Mouse (Mus musculus): ENCODE data around the gene Phyhd1. TPM values are rescaled to one million over a fixed set of nuclear protein-coding genes. Genes with fewer than 3 reads are reported as not detected.

Gene Phyhd1
- polyA plus RNA-seq, 1 experiment = 1.8 TPM

DNA sequence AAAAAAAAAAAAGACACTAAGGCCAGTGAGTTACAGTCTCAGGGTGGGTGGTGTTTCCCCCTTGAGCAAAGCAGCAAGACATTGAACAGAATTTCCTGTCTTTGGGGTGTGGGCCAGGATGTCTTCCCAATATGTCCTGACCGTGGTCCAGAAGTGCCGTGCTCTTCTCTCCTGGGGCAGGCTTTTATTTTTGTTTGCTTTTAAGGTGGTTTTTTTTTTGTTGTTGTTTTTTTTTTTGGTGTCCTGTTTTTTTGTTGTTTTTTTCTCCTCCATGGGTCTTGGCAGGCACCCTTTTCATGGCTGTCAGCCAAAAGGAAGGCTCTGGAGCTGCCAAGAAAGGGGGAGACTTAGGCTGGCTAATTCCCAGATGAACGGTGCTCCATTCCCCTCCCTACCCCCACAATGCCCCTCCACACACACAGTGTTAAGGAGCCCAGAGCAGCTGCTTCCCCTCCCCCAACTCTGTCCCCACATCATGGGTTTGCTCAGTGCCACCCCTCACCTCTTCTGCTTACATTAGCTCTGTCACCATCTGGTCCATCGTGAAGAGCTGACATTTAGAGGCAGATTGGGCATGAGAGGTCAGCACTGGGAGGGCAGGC, 3.1 kb upstream of the Phyhd1 start:
- no peak overlapping the region for H3K4me3 ChIP-seq (ENCODE audit: control insufficient read depth, low read depth, low read length)
- no peak overlapping the region for H3K27ac ChIP-seq (ENCODE audit: control insufficient read depth, insufficient read depth, low read depth, low read length)
- peaks cover 3% of the 10 kb centered on the region; the same call in 1 of the 2 replicates for H3K4me1 ChIP-seq (ENCODE audit: control insufficient read depth, insufficient read depth, low read length)
- TF ChIP-seq CTCF (IDR thresholded peaks at IDR 0.05; ENCODE audit: control insufficient read depth, insufficient read depth, insufficient replicate concordance, low read depth, low read length) = no peak
- no peak for TF ChIP-seq POLR2A (IDR thresholded peaks at IDR 0.05; ENCODE audit: control insufficient read depth, low read depth, low read length)
- H3K36me3 ChIP-seq (ENCODE audit: control insufficient read depth, insufficient read depth, low read length) = peaks cover 3% of the 10 kb centered on the region
- H3K27me3 ChIP-seq (ENCODE audit: control insufficient read depth, insufficient read depth, low read length) = no peaks in the 10 kb centered on the region

DNA sequence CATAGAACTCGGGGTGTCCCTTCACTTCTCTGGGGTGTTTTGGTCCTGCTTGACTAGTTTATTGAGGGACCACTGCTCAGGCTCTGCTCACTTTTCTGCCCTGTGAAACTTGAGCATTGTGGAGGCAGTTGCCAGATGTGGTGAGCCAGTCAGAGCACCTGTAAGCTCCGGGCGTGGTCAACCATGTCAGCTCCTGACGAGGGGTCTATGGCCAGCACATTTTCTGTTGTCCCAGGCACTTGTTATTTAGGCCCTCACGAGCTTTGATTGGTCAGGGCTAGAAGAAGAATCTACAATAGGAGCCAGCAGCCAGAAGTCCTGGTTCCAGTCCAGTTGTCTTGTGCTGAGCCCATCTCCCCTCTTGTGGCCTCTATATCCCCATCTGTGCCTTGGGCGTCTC, 2.2 kb upstream of the Phyhd1 start:
- peaks cover 3% of the 10 kb centered on the region for H3K36me3 ChIP-seq (ENCODE audit: control insufficient read depth, insufficient read depth, low read length)
- H3K27ac ChIP-seq (ENCODE audit: control insufficient read depth, insufficient read depth, low read depth, low read length) = no peak overlapping the region
- TF ChIP-seq CTCF (IDR thresholded peaks at IDR 0.05; ENCODE audit: control insufficient read depth, insufficient read depth, insufficient replicate concordance, low read depth, low read length) = no peak
- TF ChIP-seq POLR2A (IDR thresholded peaks at IDR 0.05; ENCODE audit: control insufficient read depth, low read depth, low read length) = no peak
- H3K27me3 ChIP-seq (ENCODE audit: control insufficient read depth, insufficient read depth, low read length) = no peaks in the 10 kb centered on the region
- H3K4me3 ChIP-seq (ENCODE audit: control insufficient read depth, low read depth, low read length) = no peak overlapping the region
- peaks cover 3% of the 10 kb centered on the region; the same call in 1 of the 2 replicates for H3K4me1 ChIP-seq (ENCODE audit: control insufficient read depth, insufficient read depth, low read length)

DNA sequence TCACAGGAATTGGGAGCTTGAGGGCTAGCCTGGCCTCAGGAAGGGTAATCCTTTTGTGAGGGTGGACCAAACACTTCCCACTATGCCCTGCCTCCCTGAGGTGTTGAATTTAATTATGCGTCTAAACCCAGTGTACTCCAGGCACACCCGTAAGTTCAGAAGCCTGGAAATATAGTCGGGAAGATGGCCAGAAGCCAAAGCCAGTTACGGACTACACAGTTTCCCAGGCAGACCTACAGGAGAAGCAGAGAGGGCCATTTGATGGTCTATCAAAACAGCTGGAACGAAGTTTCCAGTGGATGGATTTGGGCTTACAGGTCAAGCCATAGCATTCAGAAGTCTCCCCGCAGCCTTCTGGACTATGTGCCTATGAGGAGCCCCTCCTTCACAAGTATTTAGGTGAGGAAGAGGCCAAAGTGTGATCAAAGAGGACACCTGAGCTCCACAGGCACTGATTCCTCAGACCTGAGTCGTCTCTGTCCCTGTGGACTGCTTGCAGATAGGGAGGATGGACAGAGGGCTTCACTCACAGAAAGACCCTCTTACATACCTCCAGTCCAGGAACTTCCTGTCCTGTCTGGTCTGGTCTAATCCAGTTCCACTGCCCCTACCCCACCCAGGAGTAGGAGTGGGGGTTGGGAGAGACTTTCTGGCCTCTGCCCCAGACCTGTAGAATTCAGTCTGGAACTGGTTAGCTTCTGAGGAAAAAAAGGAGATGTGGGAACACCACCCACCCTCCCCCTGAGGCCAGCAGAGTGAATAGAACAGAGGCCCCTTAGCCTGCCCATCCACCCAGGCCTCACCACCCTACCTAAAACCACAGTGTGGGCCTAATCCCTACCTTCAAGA, 1.1 kb upstream of the Phyhd1 start:
- no peaks in the 10 kb centered on the region for H3K27me3 ChIP-seq (ENCODE audit: control insufficient read depth, insufficient read depth, low read length)
- peaks cover 3% of the 10 kb centered on the region for H3K36me3 ChIP-seq (ENCODE audit: control insufficient read depth, insufficient read depth, low read length)
- H3K27ac ChIP-seq (ENCODE audit: control insufficient read depth, insufficient read depth, low read depth, low read length) = peak overlapping the region; percentile 12
- peaks cover 3% of the 10 kb centered on the region; the same call in 1 of the 2 replicates for H3K4me1 ChIP-seq (ENCODE audit: control insufficient read depth, insufficient read depth, low read length)
- TF ChIP-seq CTCF (IDR thresholded peaks at IDR 0.05; ENCODE audit: control insufficient read depth, insufficient read depth, insufficient replicate concordance, low read depth, low read length) (no peak), POLR2A (IDR thresholded peaks at IDR 0.05; ENCODE audit: control insufficient read depth, low read depth, low read length) (no peak)
- no peak overlapping the region for H3K4me3 ChIP-seq (ENCODE audit: control insufficient read depth, low read depth, low read length)

DNA sequence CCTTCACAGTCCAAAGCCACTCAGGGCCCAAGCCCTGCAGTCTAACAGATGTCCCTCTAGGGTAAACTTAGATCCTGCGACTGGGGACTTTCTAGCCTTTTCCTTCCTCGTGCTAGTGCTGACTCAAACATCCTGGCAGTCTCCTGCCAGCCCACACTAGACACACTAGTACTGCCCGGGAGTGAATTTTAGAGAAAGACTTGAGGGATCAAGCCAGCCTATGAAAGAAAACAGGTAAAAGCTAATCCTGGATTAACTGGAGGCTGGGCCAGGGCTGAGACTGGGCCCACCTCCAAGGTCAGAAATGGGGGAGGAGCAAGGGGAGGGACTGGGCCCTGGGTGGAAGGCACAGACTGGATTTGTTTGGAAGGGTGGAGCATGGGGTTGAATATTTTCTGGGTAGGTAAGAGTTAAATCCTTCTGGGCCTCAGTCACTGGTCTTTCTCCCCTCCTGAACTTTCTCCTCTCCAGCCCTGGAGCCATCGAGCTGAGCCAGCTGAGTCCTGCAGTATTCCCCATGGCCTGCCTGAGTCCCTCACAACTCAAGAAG, 464 bp downstream of the Phyhd1 start:
- Histone ChIP-seq H3K4me3 (ENCODE audit: control insufficient read depth, low read depth, low read length) (no peak overlapping the region), H3K27ac (ENCODE audit: control insufficient read depth, insufficient read depth, low read depth, low read length) (peak overlapping the region; percentile 3), H3K4me1 (ENCODE audit: control insufficient read depth, insufficient read depth, low read length) (peaks cover 3% of the 10 kb centered on the region; the same call in 1 of the 2 replicates), H3K36me3 (ENCODE audit: control insufficient read depth, insufficient read depth, low read length) (peaks cover 3% of the 10 kb centered on the region), H3K27me3 (ENCODE audit: control insufficient read depth, insufficient read depth, low read length) (no peaks in the 10 kb centered on the region)
- TF ChIP-seq POLR2A (IDR thresholded peaks at IDR 0.05; ENCODE audit: control insufficient read depth, low read depth, low read length) = no peak
- no peak for TF ChIP-seq CTCF (IDR thresholded peaks at IDR 0.05; ENCODE audit: control insufficient read depth, insufficient read depth, insufficient replicate concordance, low read depth, low read length)

DNA sequence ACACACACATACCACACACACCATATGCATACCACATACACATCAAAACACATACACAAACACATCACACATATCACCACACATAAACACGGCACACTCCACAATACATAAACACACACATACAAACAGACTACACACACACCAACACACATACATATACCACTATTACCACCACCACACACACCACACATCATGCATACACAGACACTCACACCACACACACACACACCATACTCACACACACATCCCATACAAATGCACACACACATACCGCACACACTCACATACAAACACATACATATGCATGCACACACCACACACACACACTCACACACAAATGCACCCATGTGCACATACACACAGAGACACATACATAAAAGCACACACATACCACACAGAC, 1.5 kb downstream of the Phyhd1 start:
- Histone ChIP-seq H3K27me3 (ENCODE audit: control insufficient read depth, insufficient read depth, low read length) (no peaks in the 10 kb centered on the region), H3K36me3 (ENCODE audit: control insufficient read depth, insufficient read depth, low read length) (peaks cover under 1% of the 10 kb centered on the region; the same call in 1 of the 2 replicates), H3K27ac (ENCODE audit: control insufficient read depth, insufficient read depth, low read depth, low read length) (no peak overlapping the region), H3K4me3 (ENCODE audit: control insufficient read depth, low read depth, low read length) (no peak overlapping the region), H3K4me1 (ENCODE audit: control insufficient read depth, insufficient read depth, low read length) (peaks cover 3% of the 10 kb centered on the region; the same call in 1 of the 2 replicates)
- no peak for TF ChIP-seq POLR2A (IDR thresholded peaks at IDR 0.05; ENCODE audit: control insufficient read depth, low read depth, low read length)
- TF ChIP-seq CTCF (IDR thresholded peaks at IDR 0.05; ENCODE audit: control insufficient read depth, insufficient read depth, insufficient replicate concordance, low read depth, low read length) = no peak

DNA sequence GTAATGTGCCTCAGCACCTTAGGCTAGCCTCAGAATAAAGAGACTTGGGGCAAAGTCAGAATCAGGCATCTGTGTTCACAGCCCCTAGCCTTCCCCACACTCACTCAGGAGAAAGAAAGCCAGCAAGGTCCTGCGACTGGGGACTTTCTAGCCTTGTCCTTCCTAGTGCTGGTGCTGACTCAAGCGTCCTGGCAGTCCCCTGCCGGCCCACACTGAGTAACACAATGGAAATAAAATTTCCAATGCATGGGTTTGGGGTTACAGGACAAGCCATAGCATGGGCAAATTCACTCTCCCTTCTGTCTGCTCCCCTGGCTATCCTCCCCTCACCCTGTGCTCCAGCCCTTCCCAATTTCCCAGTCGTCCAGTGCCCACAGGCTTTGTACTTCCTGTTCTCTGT, 2.4 kb downstream of the Phyhd1 start:
- H3K4me1 ChIP-seq (ENCODE audit: control insufficient read depth, insufficient read depth, low read length) = peaks cover 3% of the 10 kb centered on the region; the same call in 1 of the 2 replicates
- TF ChIP-seq CTCF (IDR thresholded peaks at IDR 0.05; ENCODE audit: control insufficient read depth, insufficient read depth, insufficient replicate concordance, low read depth, low read length) = no peak
- no peak for TF ChIP-seq POLR2A (IDR thresholded peaks at IDR 0.05; ENCODE audit: control insufficient read depth, low read depth, low read length)
- H3K36me3 ChIP-seq (ENCODE audit: control insufficient read depth, insufficient read depth, low read length) = no peaks in the 10 kb centered on the region
- no peak overlapping the region for H3K4me3 ChIP-seq (ENCODE audit: control insufficient read depth, low read depth, low read length)
- no peak overlapping the region for H3K27ac ChIP-seq (ENCODE audit: control insufficient read depth, insufficient read depth, low read depth, low read length)
- H3K27me3 ChIP-seq (ENCODE audit: control insufficient read depth, insufficient read depth, low read length) = no peaks in the 10 kb centered on the region
